Mouse (Mus musculus): ENCODE results near the gene Fnbp1.

Gene Fnbp1

DNA sequence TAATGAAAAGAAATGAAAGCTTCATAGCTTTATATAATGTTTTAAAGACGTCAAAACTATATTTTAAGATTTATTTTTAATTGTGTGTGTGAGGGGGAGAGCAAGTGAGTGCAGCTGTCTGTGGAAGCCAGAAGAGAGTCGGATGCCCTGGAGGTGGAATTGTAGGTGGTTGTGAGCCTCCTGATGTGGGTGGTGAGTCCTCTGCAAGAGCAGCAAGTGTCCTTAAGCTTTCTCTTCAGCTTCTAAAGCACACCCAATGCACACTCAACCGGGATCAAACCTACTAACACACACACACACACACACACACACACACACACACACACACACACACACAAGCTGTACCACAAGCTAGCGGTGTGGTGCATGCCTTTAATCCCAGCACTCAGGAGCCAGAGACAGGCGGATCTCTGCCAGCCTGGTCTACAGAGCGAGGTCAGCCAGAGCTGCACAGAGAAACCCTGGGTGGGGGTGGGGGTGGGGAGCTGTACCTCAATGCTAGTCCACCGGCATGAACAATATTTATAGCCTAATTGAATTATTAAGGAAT, 74.0 kb downstream of the Fnbp1 start:
- DNase-seq (ENCODE audit: extremely low spot score) = no peak

DNA sequence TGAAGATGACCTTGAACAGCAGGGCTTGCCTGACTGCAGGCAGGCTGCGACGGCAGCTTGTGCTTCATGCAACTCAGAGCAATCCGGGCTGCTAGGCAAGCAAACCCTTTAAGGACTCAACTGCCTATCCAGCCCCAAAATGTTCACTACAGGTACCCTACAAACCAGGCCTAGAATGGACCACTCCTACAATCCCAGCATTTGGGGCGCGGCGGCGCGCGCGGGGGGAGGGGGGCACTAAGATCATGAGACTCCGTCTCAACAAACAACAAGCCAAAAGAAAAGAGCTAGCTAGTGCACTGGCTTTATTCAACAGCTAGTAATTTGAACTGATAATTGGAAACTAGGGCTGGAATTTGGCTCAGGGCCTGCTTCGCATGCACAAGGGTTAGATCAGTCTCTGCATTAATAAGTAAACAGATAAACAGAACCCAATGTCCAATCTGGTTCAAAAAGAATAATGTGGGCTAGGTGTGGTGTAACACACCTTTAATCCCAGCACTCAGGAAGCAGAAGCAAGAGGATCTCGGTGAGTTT, 74.7 kb downstream of the Fnbp1 start:
- DNase-seq (ENCODE audit: extremely low spot score) = no peak

DNA sequence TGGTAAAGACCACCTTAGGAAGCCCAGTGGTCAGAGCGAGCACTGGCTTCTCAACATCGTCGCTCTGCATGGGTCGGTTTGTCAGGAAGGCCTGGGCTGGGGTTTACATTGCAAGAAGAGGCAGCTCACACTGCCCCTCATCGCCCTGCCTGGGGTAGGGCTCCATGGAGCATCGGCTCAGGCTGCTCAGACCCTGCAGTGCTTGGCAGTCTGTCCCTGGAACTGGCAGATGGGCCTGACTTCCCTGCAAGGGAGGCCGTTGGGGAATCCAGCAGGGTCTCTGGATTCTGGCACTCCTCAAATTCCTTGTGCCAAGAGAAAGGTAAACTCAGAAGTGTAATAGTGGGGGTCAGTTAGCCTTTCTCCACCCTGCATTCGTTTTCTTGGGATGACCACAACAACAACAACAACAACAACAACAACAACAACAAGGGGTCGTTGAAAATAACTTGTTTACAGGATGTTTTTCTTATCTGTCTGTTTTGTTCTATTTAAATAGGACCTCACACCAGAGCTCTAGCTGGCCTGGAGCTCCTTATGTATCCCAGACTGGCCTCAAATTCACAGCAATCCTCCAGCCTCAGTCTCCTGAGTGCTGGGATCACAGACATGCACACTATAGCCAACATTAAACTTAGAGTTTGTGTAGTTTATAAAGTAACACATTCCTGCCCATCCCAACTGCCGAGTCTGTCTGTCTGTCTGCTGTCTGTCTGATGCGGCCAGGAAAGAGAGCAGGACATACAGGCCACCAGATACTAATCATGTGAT, 75.6 kb downstream of the Fnbp1 start:
- DNase-seq (ENCODE audit: extremely low spot score) = no peak

DNA sequence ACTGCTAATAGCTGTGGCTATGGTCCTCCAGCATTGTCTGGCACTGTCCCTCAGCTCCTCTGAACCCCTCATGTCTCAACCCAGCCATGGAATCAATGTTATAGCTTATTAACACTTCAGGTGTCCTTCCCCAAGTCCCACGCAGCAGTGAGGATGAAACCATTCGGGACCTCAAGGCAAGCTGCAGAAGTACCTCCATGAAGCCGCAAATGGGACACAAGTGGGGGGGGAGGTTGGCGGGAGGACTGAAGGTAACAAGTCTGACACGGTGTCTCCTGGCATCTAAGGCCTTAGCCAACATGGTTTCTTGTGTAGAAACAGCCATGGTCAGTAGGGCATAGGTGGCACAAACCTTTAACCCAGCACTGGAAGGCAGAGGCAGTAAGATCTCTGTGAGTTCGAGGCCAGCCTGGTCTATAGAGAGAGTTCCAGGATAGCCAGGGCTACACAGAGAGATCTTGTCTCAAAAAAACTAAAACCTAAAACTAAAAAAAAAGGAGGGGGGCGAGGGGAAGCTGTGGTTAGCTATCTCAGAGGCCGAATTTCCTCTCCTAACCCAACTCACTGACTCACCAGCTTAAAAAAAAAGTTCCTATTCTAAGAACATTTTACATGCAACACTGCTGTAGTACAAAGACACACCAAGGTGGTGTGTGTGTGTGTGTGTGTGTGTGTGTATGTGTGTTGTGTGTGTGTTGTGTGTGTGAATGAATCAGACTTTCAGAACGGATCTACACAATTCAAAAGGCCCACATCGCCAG, 79.8 kb downstream of the Fnbp1 start:
- DNase-seq (ENCODE audit: extremely low spot score) = no peak

DNA sequence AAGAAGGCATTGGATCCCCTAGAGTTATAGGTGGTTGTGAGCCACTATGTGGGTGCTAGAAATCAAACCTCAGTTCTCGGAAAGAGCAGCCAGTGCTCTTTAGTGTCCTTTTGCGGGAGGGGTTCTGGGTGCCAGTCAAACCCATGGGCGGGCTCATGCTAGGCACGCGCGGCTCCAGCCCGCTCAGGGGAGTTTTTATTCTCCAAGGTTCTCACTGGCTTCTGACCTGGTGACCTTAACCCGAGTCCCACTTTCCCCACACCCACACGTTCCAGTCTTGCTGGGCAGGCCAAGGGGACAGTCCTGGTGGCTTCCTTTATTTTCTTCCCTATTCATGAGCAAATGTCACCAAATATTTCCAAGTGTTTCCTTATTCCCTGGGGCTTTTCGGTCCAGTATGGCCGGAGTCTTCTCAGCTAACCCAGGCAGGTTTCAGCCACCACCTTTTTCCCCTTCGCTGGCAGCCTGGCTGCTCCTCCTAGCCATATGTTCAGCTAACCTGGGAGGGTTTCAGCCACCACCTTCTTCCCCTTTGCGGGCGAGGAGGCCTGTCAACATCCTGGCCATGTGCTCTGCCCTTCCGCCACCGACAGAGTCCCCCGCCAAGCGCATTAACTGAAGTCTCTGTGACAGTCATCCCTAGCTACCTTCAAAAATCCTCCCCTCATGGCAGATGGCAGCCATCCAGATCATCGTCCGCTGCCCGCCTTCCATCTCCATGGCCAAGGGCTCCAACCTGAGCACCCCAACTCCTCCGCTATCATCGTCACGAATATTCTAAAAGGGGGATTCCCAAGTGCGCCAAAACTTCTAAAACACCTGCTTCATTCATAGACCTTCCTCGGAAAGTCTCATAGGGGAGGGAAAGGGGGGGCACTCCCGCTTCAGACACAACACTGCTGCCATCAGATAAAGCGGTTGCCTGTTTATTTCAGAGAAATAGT, 80.7 kb downstream of the Fnbp1 start:
- no peak for DNase-seq (ENCODE audit: extremely low spot score)

DNA sequence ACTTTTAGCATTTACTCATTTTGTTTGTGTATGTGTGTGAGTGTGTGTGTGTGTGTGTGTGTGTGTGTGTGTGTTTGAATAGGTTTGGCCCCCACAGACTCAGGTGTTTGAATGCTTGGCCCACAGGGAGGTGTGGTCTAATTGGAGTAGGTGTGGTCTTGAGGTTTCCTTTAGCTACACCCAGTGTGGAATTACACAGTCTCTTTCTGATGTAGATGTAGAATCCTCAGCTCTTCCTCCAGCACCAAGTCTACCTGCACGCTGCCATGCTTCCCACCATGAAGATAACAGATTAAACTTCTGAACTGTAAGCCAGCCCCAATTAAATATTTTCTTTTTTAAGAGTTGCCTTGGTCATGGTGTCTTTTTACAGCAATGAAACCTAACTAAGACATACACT, 81.5 kb downstream of the Fnbp1 start:
- no peak for DNase-seq (ENCODE audit: extremely low spot score)

DNA sequence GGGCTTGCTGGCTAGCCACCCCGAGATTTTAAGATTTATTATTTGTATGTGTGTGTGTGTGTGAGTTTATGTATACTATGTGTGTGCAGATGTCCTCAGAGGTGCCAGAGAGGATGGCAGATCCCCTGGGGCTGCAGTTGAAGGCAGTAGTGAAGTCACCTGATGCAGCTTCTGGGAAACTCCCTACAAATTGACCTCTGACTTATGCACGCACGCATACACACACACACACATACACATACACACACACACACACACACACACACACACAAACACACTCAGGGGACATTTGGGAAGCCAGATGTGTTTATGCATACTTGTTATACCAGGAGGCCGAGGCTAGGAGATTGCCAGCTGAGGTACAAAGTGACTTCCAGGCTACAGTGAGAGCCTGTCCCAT, 83.4 kb downstream of the Fnbp1 start:
- DNase-seq (ENCODE audit: extremely low spot score) = no peak

DNA sequence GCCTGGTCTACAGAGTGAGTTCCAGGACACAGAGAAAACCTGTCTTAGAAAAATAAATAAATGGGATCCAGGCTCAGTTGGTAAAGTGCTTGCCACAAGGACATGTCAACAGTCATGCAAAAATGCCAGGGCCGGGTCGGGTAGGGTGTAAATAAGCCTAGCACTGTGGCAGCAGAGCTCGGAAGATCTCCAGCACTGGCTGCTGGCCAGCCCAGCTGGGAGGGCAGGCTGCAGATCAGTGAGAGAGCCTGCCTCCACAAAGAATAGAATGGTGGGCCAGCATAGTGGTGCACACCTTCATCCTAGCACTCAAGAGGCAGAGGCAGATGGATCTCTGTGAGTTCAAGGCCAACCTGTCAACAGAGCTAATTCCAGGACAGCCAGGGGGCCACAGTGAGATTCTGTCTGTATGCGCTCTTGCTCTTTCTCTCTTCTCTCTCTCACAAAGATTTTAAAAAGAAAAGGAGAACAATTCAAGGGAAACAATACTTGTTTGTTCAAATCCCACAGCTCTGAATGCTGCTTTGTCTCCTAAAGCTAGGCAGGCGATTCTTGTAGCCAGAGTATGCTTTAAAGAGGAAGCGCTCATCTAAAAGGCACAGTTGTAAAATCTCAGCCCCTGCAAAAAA, 84.1 kb downstream of the Fnbp1 start:
- no peak for DNase-seq (ENCODE audit: extremely low spot score)

DNA sequence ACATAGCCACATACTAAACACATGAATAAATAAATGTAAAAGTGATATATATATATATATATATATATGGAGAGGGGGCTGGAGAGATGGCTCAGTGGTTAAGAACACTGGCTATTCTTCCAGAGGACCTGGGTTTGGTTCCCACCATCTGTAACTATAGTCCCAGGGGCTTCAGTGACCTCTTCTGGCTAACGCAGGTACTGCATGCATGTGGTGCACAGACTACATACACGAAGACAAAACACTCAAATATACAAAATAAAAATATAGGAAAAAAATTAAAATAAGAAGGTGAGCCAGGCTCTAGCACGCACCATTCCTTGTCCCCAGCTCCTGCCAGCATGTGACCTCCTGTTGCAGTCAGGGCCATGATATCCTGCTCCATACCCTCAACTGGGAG, 85.7 kb downstream of the Fnbp1 start:
- no peak for DNase-seq (ENCODE audit: extremely low spot score)

DNA sequence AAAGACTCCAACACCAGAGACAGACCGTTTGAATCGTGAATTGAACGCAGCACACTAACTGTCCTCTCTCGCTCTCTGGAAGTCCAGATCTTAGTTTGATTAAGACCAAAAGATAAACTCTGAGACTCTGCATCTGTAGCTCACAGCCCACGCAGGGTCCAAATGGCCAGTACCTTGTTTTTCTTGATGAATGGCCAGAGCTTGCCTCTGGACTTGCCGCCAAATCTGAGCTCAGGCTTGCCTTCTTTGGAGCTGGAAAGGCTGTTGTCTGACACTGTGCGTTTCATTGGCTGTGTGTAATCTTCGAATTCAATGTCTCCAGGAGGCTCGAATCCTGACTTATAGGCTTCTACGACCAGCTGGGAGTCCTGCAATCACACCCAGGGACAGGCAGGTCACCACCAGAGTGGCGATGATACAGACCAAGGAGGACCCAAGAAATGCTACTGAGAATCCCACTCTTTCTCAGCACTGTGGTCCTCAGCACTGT, 87.9 kb downstream of the Fnbp1 start:
- DNase-seq (ENCODE audit: extremely low spot score) = no peak

DNA sequence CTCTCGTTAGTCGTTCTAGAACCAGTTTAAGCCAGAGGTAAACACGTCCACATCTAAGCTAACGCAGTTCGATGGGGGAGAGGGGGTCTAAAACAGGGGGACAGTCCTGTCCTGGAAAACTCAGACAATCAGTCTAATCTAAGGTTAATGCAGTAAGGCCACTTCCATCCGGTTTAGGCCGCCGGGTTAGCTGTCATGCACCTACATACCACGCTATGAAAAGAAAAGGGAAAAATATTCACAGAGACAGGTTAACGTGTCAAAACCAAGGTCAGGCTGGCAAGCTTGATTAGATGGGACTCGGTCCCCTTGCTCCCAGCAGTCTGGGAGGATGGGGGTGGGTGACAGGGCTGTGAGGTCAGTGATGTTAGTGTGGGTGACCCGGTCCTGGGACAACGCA, 88.4 kb downstream of the Fnbp1 start:
- DNase-seq (ENCODE audit: extremely low spot score) = no peak

DNA sequence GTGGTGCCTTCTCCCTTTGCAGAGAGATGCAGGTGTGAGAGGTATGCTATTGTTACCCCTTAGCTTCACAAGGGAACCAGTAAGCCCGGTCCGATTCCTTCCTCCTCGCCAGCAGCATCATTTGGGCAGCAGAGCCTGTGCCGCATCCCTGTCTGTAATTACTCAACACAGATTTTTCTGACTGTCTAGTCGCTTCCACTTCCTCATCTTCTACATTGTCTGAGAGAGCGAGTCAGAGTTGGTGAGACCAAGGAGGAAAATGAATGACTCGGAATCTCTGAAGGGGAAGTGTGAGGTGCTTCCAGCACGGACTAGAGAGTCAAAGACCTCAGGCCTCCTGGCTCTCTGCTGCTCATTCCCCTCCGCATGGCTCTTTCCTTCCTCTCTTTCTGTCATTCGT, 89.4 kb downstream of the Fnbp1 start:
- no peak for DNase-seq (ENCODE audit: extremely low spot score)

DNA sequence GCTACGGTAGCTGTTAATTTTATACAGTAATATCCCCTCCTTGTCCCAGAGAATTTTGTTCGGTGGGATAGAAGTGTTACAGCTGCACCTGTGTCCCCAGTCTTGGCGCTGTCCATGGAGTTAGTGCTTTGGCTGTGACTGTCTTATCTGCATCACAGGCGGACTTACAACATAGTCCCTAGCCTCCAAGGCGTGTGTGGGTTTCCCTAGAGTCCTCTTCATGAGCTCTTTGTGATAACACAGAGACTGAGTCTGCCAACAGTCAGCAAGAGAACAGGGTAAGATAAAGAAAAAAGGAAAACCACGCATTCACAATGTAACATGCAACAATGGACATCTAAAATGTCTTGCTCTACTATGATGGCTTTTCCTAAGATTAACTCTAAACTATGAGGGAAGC, 93.8 kb downstream of the Fnbp1 start:
- no peak for DNase-seq (ENCODE audit: extremely low spot score)

DNA sequence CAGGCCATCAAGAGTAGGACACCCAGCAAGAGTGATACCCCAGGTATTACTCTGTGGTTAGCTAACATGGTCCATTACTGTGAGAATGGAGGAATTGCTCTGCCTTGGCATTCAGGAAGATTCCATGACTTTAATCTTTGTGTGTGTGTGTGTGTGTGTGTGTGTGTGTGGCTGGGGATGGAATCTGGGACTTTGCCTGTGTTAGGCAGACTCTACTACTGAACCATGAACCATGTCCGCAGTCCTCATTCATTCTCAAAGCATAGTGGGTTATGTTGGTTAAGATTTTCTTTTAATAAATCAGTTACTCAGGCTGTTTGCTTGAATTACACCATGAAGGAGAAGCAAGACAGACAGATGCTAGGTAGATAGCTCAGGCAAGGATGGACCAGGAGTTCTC, 98.0 kb downstream of the Fnbp1 start:
- no peak for DNase-seq (ENCODE audit: extremely low spot score)

DNA sequence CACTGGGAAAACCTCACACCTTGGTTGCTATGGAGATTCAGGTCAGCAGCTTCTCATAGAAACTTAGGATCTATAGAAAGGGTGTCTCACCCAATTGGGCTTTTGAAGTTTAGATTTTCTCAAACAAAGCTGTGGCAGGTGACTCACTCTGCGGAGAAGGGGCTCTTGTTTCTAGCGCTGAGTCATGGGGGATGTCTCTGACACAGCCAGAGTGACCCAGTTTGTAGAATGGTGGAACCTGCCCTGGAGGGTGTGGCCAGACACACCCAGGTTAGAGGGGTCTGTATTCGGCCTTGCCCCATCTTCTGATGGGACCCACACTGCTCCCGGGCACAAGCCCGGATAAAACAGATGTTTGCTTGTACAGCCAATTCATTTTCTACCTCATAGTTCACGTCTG, 98.9 kb downstream of the Fnbp1 start:
- DNase-seq (ENCODE audit: extremely low spot score) = no peak

DNA sequence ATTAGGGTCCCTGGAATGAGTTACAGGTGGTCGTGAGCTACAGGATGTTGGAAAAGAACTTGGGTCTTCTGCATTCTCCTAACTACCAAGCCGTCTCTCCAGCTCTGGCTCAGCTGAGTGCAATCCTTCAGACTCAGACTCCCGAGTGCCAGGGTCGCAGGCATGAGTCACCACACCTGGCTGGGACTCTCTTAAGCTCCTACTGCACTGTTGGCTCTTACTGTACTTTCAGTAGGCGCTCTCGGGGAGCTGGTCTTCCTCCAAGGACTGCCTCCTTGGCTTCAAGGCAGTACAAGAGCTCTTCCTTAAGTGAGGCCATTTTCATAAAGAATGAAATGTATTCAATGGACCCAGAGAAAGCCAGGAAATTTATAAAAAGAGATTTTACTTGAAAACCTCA, 100.4 kb downstream of the Fnbp1 start:
- DNase-seq (ENCODE audit: extremely low spot score) = no peak

DNA sequence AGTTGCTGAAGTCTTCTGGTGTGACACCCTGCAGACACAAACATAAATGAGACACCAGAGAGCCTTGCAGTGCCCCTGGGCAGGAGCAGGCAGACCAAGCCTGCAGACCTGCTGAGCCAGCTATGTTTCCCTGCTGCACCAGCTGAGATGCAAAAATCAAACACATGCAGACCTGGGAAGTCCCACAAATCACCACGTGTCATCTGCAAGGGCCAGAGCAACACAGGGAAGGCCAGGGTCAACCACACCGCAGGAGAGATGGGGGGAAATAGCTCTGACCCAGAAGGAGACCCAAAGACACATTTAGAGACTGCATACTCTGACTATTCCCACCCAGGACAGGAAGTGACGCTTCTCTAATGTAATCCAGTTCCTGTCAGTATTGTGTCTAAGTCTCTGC, 101.3 kb downstream of the Fnbp1 start:
- no peak for DNase-seq (ENCODE audit: extremely low spot score)

DNA sequence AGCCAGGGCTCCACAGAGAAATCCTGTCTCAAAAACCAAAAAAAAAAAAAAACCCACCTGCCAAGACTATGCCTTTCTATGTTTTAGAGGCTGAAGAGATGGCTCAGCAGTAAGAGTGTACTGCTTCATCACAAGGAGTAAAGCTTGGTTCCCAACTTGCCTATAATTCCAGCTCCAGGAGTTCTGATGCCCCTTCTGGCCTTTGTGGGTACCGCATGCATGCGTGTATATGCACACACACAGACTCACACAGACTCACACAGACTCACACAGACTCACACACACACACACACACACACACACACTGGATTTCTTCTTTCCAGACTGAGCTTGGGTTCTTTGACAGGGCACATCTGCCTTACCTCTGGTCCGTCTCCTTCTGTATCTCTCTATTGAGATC, 101.8 kb downstream of the Fnbp1 start:
- DNase-seq (ENCODE audit: extremely low spot score) = no peak

DNA sequence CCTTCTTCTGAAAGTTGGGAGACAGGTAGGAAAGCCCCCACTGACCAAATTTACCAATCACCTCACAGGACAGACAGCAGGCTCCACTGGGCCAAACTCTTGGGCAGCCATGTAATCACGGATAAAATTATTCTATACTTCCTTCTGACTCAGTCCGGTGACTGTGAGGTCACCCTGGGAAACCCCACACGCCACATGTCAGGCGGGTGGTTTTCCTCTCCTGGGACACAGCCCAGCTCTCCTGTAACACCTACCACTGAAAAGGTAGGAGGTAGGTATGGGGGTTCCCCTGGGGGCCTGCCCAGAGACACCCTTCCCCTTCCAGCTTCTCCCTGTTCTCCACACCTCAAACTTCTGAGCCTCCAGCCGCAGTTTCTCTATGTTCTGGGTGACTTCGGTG, 105.0 kb downstream of the Fnbp1 start:
- DNase-seq (ENCODE audit: extremely low spot score) = no peak

DNA sequence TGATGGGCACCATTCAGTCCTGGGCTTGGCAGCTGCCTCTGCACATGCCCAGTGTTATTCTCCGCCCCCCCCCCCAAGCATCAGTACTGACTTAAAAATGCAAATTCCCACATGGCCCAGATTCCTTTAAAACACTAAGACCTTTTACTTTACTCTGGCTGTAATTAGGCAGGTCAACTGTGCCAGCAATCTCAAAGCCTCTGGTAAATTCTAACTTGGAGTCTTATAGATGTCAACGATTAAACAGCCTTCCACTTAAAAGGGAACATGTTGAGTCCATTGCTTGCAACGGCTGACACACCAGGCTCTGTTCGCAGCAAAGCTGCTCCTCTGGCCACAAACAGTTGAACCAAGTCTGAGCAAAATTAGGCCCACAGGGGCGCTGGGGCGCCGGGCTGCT, 109.8 kb downstream of the Fnbp1 start:
- no peak for DNase-seq (ENCODE audit: extremely low spot score)

DNA sequence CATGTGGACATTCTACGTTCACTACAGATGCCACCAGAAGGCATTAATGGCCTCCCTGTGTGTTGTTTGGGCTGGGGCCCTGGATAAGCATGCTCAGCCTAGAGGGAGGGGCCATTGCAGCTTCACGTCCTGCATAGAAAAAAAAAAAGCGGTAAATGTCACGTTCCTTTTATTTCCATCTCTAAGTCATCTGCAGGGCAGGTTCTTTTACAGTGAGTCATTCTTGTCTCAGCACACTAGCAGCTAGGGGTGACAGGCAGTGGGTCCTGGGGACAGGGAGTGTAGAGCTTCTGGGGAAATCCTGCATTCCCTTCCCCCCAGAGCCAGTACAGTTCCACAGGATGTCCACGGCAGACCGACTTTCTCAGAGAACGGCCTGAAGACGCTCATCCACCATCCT, 115.2 kb downstream of the Fnbp1 start:
- no peak for DNase-seq (ENCODE audit: extremely low spot score)
